Mouse (Mus musculus): Measurements from ENCODE around the gene Brsk1. TPM values are rescaled to one million over a fixed set of nuclear protein-coding genes. Genes with fewer than 3 reads are reported as not detected.

Gene Brsk1
- polyA plus RNA-seq, 1 experiment from 2014 or later = 7.1 TPM

GRCm38 (mm10) chr7:4663179-4663578 lies 27.2 kb upstream of the Brsk1 start:
- peaks cover 6% of the 10 kb centered on the region for H3K36me3 ChIP-seq (ENCODE audit: control insufficient read depth, insufficient read depth, low read length)
- no peak overlapping the region for H3K4me2 ChIP-seq (ENCODE audit: low read length)
- H3K27me3 ChIP-seq (replicated peaks; ENCODE audit: control insufficient read depth, insufficient read depth, low read length) = no peaks in the 10 kb centered on the region
- WGBS = 74% methylated on average over 8 of the region's 8 CpGs
- H3K9me3 ChIP-seq (ENCODE audit: control insufficient read depth, low read length) = no peaks in the 10 kb centered on the region
- H3K4me1 ChIP-seq (ENCODE audit: control insufficient read depth, insufficient read depth, low read depth, low read length) = peaks cover 6% of the 10 kb centered on the region; the same call in 1 of the 2 replicates
- H3K27ac ChIP-seq (ENCODE audit: low read depth, low read length) = no peak overlapping the region
- no peak overlapping the region for H3K9ac ChIP-seq (ENCODE audit: low read depth, low read length)
- ATAC-seq = no peak
- no peak overlapping the region for H3K4me3 ChIP-seq (ENCODE audit: low read length)

- WGBS = 94% methylated on average over 2 of the region's 2 CpGs
- Histone ChIP-seq H3K27me3 (replicated peaks; ENCODE audit: control insufficient read depth, insufficient read depth, low read length) (no peaks in the 10 kb centered on the region), H3K9me3 (ENCODE audit: control insufficient read depth, low read length) (no peaks in the 10 kb centered on the region), H3K4me1 (ENCODE audit: control insufficient read depth, insufficient read depth, low read depth, low read length) (peaks cover 6% of the 10 kb centered on the region; the same call in 1 of the 2 replicates), H3K27ac (ENCODE audit: low read depth, low read length) (no peak overlapping the region), H3K4me3 (ENCODE audit: low read length) (no peak overlapping the region), H3K36me3 (ENCODE audit: control insufficient read depth, insufficient read depth, low read length) (peaks cover 11% of the 10 kb centered on the region), H3K4me2 (ENCODE audit: low read length) (no peak overlapping the region), H3K9ac (ENCODE audit: low read depth, low read length) (no peak overlapping the region)
- ATAC-seq = no peak
These were observed 26.7 kb upstream of the Brsk1 start for GRCm38 (mm10) chr7:4663742-4664141.

- no peak overlapping the region for H3K4me3 ChIP-seq (ENCODE audit: low read length)
- no peaks in the 10 kb centered on the region for H3K9me3 ChIP-seq (ENCODE audit: control insufficient read depth, low read length)
- no peak for ATAC-seq
- no peak overlapping the region for H3K27ac ChIP-seq (ENCODE audit: low read depth, low read length)
- H3K36me3 ChIP-seq (ENCODE audit: control insufficient read depth, insufficient read depth, low read length) = peaks cover 24% of the 10 kb centered on the region
- H3K4me2 ChIP-seq (ENCODE audit: low read length) = no peak overlapping the region
- H3K9ac ChIP-seq (ENCODE audit: low read depth, low read length) = no peak overlapping the region
- H3K27me3 ChIP-seq (replicated peaks; ENCODE audit: control insufficient read depth, insufficient read depth, low read length) = no peaks in the 10 kb centered on the region
- 98% methylated on average over 5 of the region's 5 CpGs for WGBS
- H3K4me1 ChIP-seq (ENCODE audit: control insufficient read depth, insufficient read depth, low read depth, low read length) = no peaks in the 10 kb centered on the region
These were observed 23.5 kb upstream of the Brsk1 start for GRCm38 (mm10) chr7:4666871-4667270.

GRCm38 (mm10) chr7:4668506-4668905 lies 21.9 kb upstream of the Brsk1 start:
- Histone ChIP-seq H3K27ac (ENCODE audit: low read depth, low read length) (no peak overlapping the region), H3K4me2 (ENCODE audit: low read length) (no peak overlapping the region), H3K36me3 (ENCODE audit: control insufficient read depth, insufficient read depth, low read length) (peaks cover 24% of the 10 kb centered on the region), H3K27me3 (replicated peaks; ENCODE audit: control insufficient read depth, insufficient read depth, low read length) (no peaks in the 10 kb centered on the region), H3K4me1 (ENCODE audit: control insufficient read depth, insufficient read depth, low read depth, low read length) (no peaks in the 10 kb centered on the region), H3K4me3 (ENCODE audit: low read length) (no peak overlapping the region), H3K9me3 (ENCODE audit: control insufficient read depth, low read length) (no peaks in the 10 kb centered on the region), H3K9ac (ENCODE audit: low read depth, low read length) (no peak overlapping the region)
- 97% methylated on average over 8 of the region's 8 CpGs for WGBS
- no peak for ATAC-seq

- WGBS = 97% methylated on average over 9 of the region's 9 CpGs
- Histone ChIP-seq H3K27me3 (replicated peaks; ENCODE audit: control insufficient read depth, insufficient read depth, low read length) (no peaks in the 10 kb centered on the region), H3K4me2 (ENCODE audit: low read length) (no peak overlapping the region), H3K4me3 (ENCODE audit: low read length) (no peak overlapping the region), H3K9me3 (ENCODE audit: control insufficient read depth, low read length) (no peaks in the 10 kb centered on the region), H3K4me1 (ENCODE audit: control insufficient read depth, insufficient read depth, low read depth, low read length) (no peaks in the 10 kb centered on the region), H3K9ac (ENCODE audit: low read depth, low read length) (no peak overlapping the region), H3K27ac (ENCODE audit: low read depth, low read length) (no peak overlapping the region), H3K36me3 (ENCODE audit: control insufficient read depth, insufficient read depth, low read length) (peaks cover 26% of the 10 kb centered on the region)
- no peak for ATAC-seq
These were observed 21.2 kb upstream of the Brsk1 start for GRCm38 (mm10) chr7:4669156-4669555.

GRCm38 (mm10) chr7:4670655-4671255 lies 19.6 kb upstream of the Brsk1 start:
- H3K27ac ChIP-seq (ENCODE audit: low read depth, low read length) = no peak overlapping the region
- no peaks in the 10 kb centered on the region for H3K9me3 ChIP-seq (ENCODE audit: control insufficient read depth, low read length)
- no peak overlapping the region for H3K4me3 ChIP-seq (ENCODE audit: low read length)
- ATAC-seq = no peak
- no peaks in the 10 kb centered on the region for H3K4me1 ChIP-seq (ENCODE audit: control insufficient read depth, insufficient read depth, low read depth, low read length)
- no peaks in the 10 kb centered on the region for H3K27me3 ChIP-seq (replicated peaks; ENCODE audit: control insufficient read depth, insufficient read depth, low read length)
- H3K4me2 ChIP-seq (ENCODE audit: low read length) = no peak overlapping the region
- WGBS = 93% methylated on average over 8 of the region's 8 CpGs
- no peak overlapping the region for H3K9ac ChIP-seq (ENCODE audit: low read depth, low read length)
- H3K36me3 ChIP-seq (ENCODE audit: control insufficient read depth, insufficient read depth, low read length) = peaks cover 34% of the 10 kb centered on the region

- Histone ChIP-seq H3K4me3 (ENCODE audit: low read length) (no peak overlapping the region), H3K27me3 (replicated peaks; ENCODE audit: control insufficient read depth, insufficient read depth, low read length) (no peaks in the 10 kb centered on the region), H3K4me1 (ENCODE audit: control insufficient read depth, insufficient read depth, low read depth, low read length) (no peaks in the 10 kb centered on the region), H3K36me3 (ENCODE audit: control insufficient read depth, insufficient read depth, low read length) (peaks cover 33% of the 10 kb centered on the region), H3K9ac (ENCODE audit: low read depth, low read length) (no peak overlapping the region), H3K27ac (ENCODE audit: low read depth, low read length) (no peak overlapping the region), H3K9me3 (ENCODE audit: control insufficient read depth, low read length) (no peaks in the 10 kb centered on the region), H3K4me2 (ENCODE audit: low read length) (no peak overlapping the region)
- peak; percentile 42; the same call in 1 of the 2 replicates for ATAC-seq
- 55% methylated on average over 4 of the region's 4 CpGs for WGBS
These were observed 18.4 kb upstream of the Brsk1 start for GRCm38 (mm10) chr7:4671956-4672355.

GRCm38 (mm10) chr7:4674114-4674731 lies 16.2 kb upstream of the Brsk1 start:
- ATAC-seq = no peak
- Histone ChIP-seq H3K27me3 (replicated peaks; ENCODE audit: control insufficient read depth, insufficient read depth, low read length) (no peaks in the 10 kb centered on the region), H3K4me3 (ENCODE audit: low read length) (no peak overlapping the region), H3K36me3 (ENCODE audit: control insufficient read depth, insufficient read depth, low read length) (peaks cover 28% of the 10 kb centered on the region), H3K4me2 (ENCODE audit: low read length) (no peak overlapping the region), H3K9me3 (ENCODE audit: control insufficient read depth, low read length) (no peaks in the 10 kb centered on the region), H3K9ac (ENCODE audit: low read depth, low read length) (no peak overlapping the region), H3K27ac (ENCODE audit: low read depth, low read length) (no peak overlapping the region), H3K4me1 (ENCODE audit: control insufficient read depth, insufficient read depth, low read depth, low read length) (no peaks in the 10 kb centered on the region)
- WGBS = 91% methylated on average over 12 of the region's 12 CpGs

GRCm38 (mm10) chr7:4675200-4675599 lies 15.2 kb upstream of the Brsk1 start:
- Histone ChIP-seq H3K4me3 (ENCODE audit: low read length) (no peak overlapping the region), H3K4me1 (ENCODE audit: control insufficient read depth, insufficient read depth, low read depth, low read length) (no peaks in the 10 kb centered on the region), H3K4me2 (ENCODE audit: low read length) (no peak overlapping the region), H3K36me3 (ENCODE audit: control insufficient read depth, insufficient read depth, low read length) (peaks cover 28% of the 10 kb centered on the region), H3K27me3 (replicated peaks; ENCODE audit: control insufficient read depth, insufficient read depth, low read length) (no peaks in the 10 kb centered on the region), H3K27ac (ENCODE audit: low read depth, low read length) (no peak overlapping the region), H3K9me3 (ENCODE audit: control insufficient read depth, low read length) (no peaks in the 10 kb centered on the region), H3K9ac (ENCODE audit: low read depth, low read length) (no peak overlapping the region)
- WGBS = 91% methylated on average over 7 of the region's 7 CpGs
- ATAC-seq = no peak

Data from hindbrain, embryonic 16.5 days (tissue).